Mouse (Mus musculus) stomach, embryonic 16.5 days (tissue): ENCODE measurements around the gene Kirrel2. TPM values are rescaled to one million over a fixed set of nuclear protein-coding genes. Genes with fewer than 3 reads are reported as not detected.

Source experiments
- ATAC-seq: fragments of 200-750 bp; cut with Nextera tagmentation; 2 replicates; pipeline ENCODE4 v1.8.0; 2017; ENCODE audit warnings: moderate number of reproducible peaks, moderate TSS enrichment; ENCODE audit not compliant: insufficient read depth, low FRiP score
- H3K27ac ChIP-seq: fragments of 300-500 bp; sonication (generic); 2 replicates; pipeline ENCODE4 v1.5.1; 2014; ENCODE audit warnings: low read length
- H3K27me3 ChIP-seq: fragments of 300-500 bp; sonication (generic); 2 replicates; pipeline ENCODE4 v1.6.1; 2014; ENCODE audit warnings: low read length, control low read depth, mixed read lengths; ENCODE audit not compliant: control insufficient read depth, insufficient read depth
- H3K36me3 ChIP-seq: fragments of 300-500 bp; sonication (generic); 2 replicates; pipeline ENCODE4 v1.6.1; 2014; ENCODE audit warnings: low read length; ENCODE audit not compliant: control insufficient read depth, insufficient read depth
- H3K4me1 ChIP-seq: fragments of 300-500 bp; sonication (generic); 2 replicates; pipeline ENCODE4 v1.6.1; 2014; ENCODE audit warnings: low read length, control low read depth, mixed read lengths; ENCODE audit not compliant: control insufficient read depth, insufficient read depth
- H3K4me2 ChIP-seq: fragments of 300-500 bp; sonication (generic); 2 replicates; pipeline ENCODE4 v1.6.1; 2014; ENCODE audit warnings: low read depth, low read length, mixed read lengths
- H3K4me3 ChIP-seq: fragments of 300-500 bp; sonication (generic); replicated peaks from 2 replicates; pipeline ENCODE4 v1.5.1; 2014; ENCODE audit warnings: mild to moderate bottlenecking, low read length
- H3K9ac ChIP-seq: fragments of 300-500 bp; sonication (generic); 2 replicates; pipeline ENCODE4 v1.6.1; 2014; ENCODE audit warnings: low read length
- H3K9me3 ChIP-seq: fragments of 300-500 bp; sonication (generic); replicated peaks from 2 replicates; pipeline ENCODE4 v1.6.1; 2016; ENCODE audit warnings: low read length, control low read depth; ENCODE audit not compliant: control insufficient read depth
- WGBS: fragments of 180-500 bp; shearing (Covaris S2); extraction: QIAGEN DNeasy Blood & Tissue Kit; methylation state at CpG from one replicate; pipeline ENCODE4 v1.1.7; 2014; 5-methylcytosine and 5-hydroxymethylcytosine counted together
- polyA plus RNA-seq: library from polyadenylated mRNA; unstranded; fragments of >200 nt; fragmentation: Nextera tagmentation; extraction: Ambion mirVana; gene quantifications from 2 replicates; pipeline ENCODE4 v1.2.1, GENCODE M21; 2015

Gene Kirrel2
- polyA plus RNA-seq, 1 experiment from 2014 or later = 1.9 TPM

- WGBS = 53% methylated on average over 4 of the region's 4 CpGs
- Histone ChIP-seq H3K27me3 (no peaks in the 10 kb centered on the region), H3K27ac (peak overlapping the region; percentile 24; the same call in 1 of the 2 replicates), H3K4me1 (no peaks in the 10 kb centered on the region), H3K4me2 (no peak overlapping the region), H3K9ac (no peak overlapping the region), H3K4me3 (no peak overlapping the region), H3K36me3 (no peaks in the 10 kb centered on the region), H3K9me3 (no peaks in the 10 kb centered on the region)
- peak; percentile 50; the same call in 1 of the 2 replicates for ATAC-seq
These were observed 44.7 kb downstream of the Kirrel2 start for GRCm38 (mm10) chr7:30412735-30413147.

- ATAC-seq = no peak
- H3K4me1 ChIP-seq = no peaks in the 10 kb centered on the region
- no peak overlapping the region for H3K4me2 ChIP-seq
- no peak overlapping the region for H3K27ac ChIP-seq
- H3K4me3 ChIP-seq = no peak overlapping the region
- no peak overlapping the region for H3K9ac ChIP-seq
- WGBS = 66% methylated on average over 3 of the region's 3 CpGs
- H3K27me3 ChIP-seq = no peaks in the 10 kb centered on the region
- H3K36me3 ChIP-seq = no peaks in the 10 kb centered on the region
- H3K9me3 ChIP-seq = no peaks in the 10 kb centered on the region
These were observed 46.5 kb downstream of the Kirrel2 start for GRCm38 (mm10) chr7:30411023-30411422.

GRCm38 (mm10) chr7:30409789-30410188, 47.7 kb downstream of the Kirrel2 start:
- Histone ChIP-seq H3K4me1 (no peaks in the 10 kb centered on the region), H3K4me3 (no peak overlapping the region), H3K9ac (no peak overlapping the region), H3K27ac (no peak overlapping the region), H3K27me3 (no peaks in the 10 kb centered on the region), H3K36me3 (no peaks in the 10 kb centered on the region), H3K4me2 (no peak overlapping the region), H3K9me3 (no peaks in the 10 kb centered on the region)
- WGBS = 43% methylated on average over 2 of the region's 2 CpGs
- no peak for ATAC-seq

GRCm38 (mm10) chr7:30408639-30409038, 48.9 kb downstream of the Kirrel2 start:
- ATAC-seq = no peak

GRCm38 (mm10) chr7:30402343-30402742, 55.1 kb downstream of the Kirrel2 start:
- Histone ChIP-seq H3K27ac (no peak overlapping the region), H3K27me3 (no peaks in the 10 kb centered on the region), H3K36me3 (no peaks in the 10 kb centered on the region), H3K4me1 (no peaks in the 10 kb centered on the region), H3K4me3 (no peak overlapping the region), H3K9ac (no peak overlapping the region), H3K4me2 (no peak overlapping the region), H3K9me3 (no peaks in the 10 kb centered on the region)
- no peak for ATAC-seq
- WGBS = 65% methylated on average over 4 of the region's 4 CpGs

More at GRCm38 (mm10) chr7:30408639-30409038, 48.9 kb downstream of the Kirrel2 start:
- H3K27ac ChIP-seq = no peak overlapping the region
- no peaks in the 10 kb centered on the region for H3K9me3 ChIP-seq
- H3K36me3 ChIP-seq = no peaks in the 10 kb centered on the region
- no peak overlapping the region for H3K4me3 ChIP-seq
- no peaks in the 10 kb centered on the region for H3K27me3 ChIP-seq
- H3K9ac ChIP-seq = no peak overlapping the region
- no peak overlapping the region for H3K4me2 ChIP-seq
- no peaks in the 10 kb centered on the region for H3K4me1 ChIP-seq
- 83% methylated on average over 3 of the region's 3 CpGs for WGBS

GRCm38 (mm10) chr7:30399671-30400070, 57.8 kb downstream of the Kirrel2 start:
- H3K4me2 ChIP-seq = no peak overlapping the region
- WGBS = 48% methylated on average over 7 of the region's 7 CpGs
- no peaks in the 10 kb centered on the region for H3K27me3 ChIP-seq
- H3K4me1 ChIP-seq = no peaks in the 10 kb centered on the region
- no peak overlapping the region for H3K27ac ChIP-seq
- no peak overlapping the region for H3K4me3 ChIP-seq
- H3K9me3 ChIP-seq = no peaks in the 10 kb centered on the region
- ATAC-seq = no peak
- H3K9ac ChIP-seq = no peak overlapping the region
- H3K36me3 ChIP-seq = no peaks in the 10 kb centered on the region

Other genes starting within 250 kb of the Kirrel2 start
- gene Polr2i, start 225.7 kb downstream of the Kirrel2 start, polyA plus RNA-seq = 111 and 116 TPM in 2 replicates
- gene Tbcb, start 225.4 kb downstream of the Kirrel2 start, polyA plus RNA-seq = 148 and 151 TPM in 2 replicates
- 0.19 TPM in 1 of 2 replicates, not detected in the other for gene Ovol3, start 222.0 kb downstream of the Kirrel2 start, polyA plus RNA-seq
- 0.25 and 0.53 TPM in 2 replicates for gene Thap8, start 177.6 kb downstream of the Kirrel2 start, polyA plus RNA-seq
- 7.1 and 7.3 TPM in 2 replicates for gene Wdr62, start 177.3 kb downstream of the Kirrel2 start, polyA plus RNA-seq
- 21.4 and 22.6 TPM in 2 replicates for gene Clip3, start 166.0 kb downstream of the Kirrel2 start, polyA plus RNA-seq
- gene Alkbh6, start 149.0 kb downstream of the Kirrel2 start, polyA plus RNA-seq = 64.4 and 64.7 TPM in 2 replicates
- gene Syne4, start 142.9 kb downstream of the Kirrel2 start, polyA plus RNA-seq = 54.0 and 54.3 TPM in 2 replicates
- gene E130208F15Rik, start 135.9 kb downstream of the Kirrel2 start, polyA plus RNA-seq = 1.2 TPM in 1 of 2 replicates, not detected in the other
- gene Sdhaf1, start 133.8 kb downstream of the Kirrel2 start, polyA plus RNA-seq = 12.1 and 14.6 TPM in 2 replicates
- gene Lrfn3, start 94.9 kb downstream of the Kirrel2 start, polyA plus RNA-seq = 4.0 and 4.6 TPM in 2 replicates
- 71.0 and 75.8 TPM in 2 replicates for gene Tyrobp, start 43.9 kb downstream of the Kirrel2 start, polyA plus RNA-seq
- 1.9 and 2.0 TPM in 2 replicates for gene Hcst, start 37.8 kb downstream of the Kirrel2 start, polyA plus RNA-seq
- gene Nfkbid, start 36.0 kb downstream of the Kirrel2 start, polyA plus RNA-seq = 1.5 and 2.0 TPM in 2 replicates
- 29.2 and 33.0 TPM in 2 replicates for gene Aplp1, start 12.2 kb downstream of the Kirrel2 start, polyA plus RNA-seq
- gene Nphs1, start 625 bp upstream of the Kirrel2 start, polyA plus RNA-seq = 3.4 and 4.2 TPM in 2 replicates
- 3.6 and 4.0 TPM in 2 replicates for gene Prodh2, start 35.9 kb upstream of the Kirrel2 start, polyA plus RNA-seq
- 5.6 and 5.7 TPM in 2 replicates for gene Arhgap33, start 77.4 kb upstream of the Kirrel2 start, polyA plus RNA-seq
- 69.8 and 72.4 TPM in 2 replicates for gene Hspb6, start 94.5 kb upstream of the Kirrel2 start, polyA plus RNA-seq
- 10.3 and 12.6 TPM in 2 replicates for gene Proser3, start 94.6 kb upstream of the Kirrel2 start, polyA plus RNA-seq
- gene Lin37, start 102.1 kb upstream of the Kirrel2 start, polyA plus RNA-seq = 53.8 and 58.5 TPM in 2 replicates
- 73.4 and 80.7 TPM in 2 replicates for gene U2af1l4, start 105.6 kb upstream of the Kirrel2 start, polyA plus RNA-seq
- 12.6 and 14.6 TPM in 2 replicates for gene Gm49396, start 105.7 kb upstream of the Kirrel2 start, polyA plus RNA-seq
- gene Psenen, start 105.9 kb upstream of the Kirrel2 start, polyA plus RNA-seq = 137 and 156 TPM in 2 replicates
- 3.6 and 4.1 TPM in 2 replicates for gene Igflr1, start 107.7 kb upstream of the Kirrel2 start, polyA plus RNA-seq
- gene Kmt2b, start 131.0 kb upstream of the Kirrel2 start, polyA plus RNA-seq = 6.5 and 7.9 TPM in 2 replicates
- 1.3 and 1.4 TPM in 2 replicates for gene Zbtb32, start 141.2 kb upstream of the Kirrel2 start, polyA plus RNA-seq
- gene Upk1a, start 155.2 kb upstream of the Kirrel2 start, polyA plus RNA-seq = 4.7 and 9.5 TPM in 2 replicates
- gene Cox6b1, start 168.5 kb upstream of the Kirrel2 start, polyA plus RNA-seq = 1,000 and 1,051 TPM in 2 replicates
- 0.13 TPM in 1 of 2 replicates, not detected in the other for gene Etv2, start 178.2 kb upstream of the Kirrel2 start, polyA plus RNA-seq
- 78.5 and 83.7 TPM in 2 replicates for gene Rbm42, start 192.6 kb upstream of the Kirrel2 start, polyA plus RNA-seq
- 36.9 and 41.7 TPM in 2 replicates for gene Haus5, start 207.3 kb upstream of the Kirrel2 start, polyA plus RNA-seq
- gene Pmis2, start 213.9 kb upstream of the Kirrel2 start, polyA plus RNA-seq = not detected in 2 replicates
- gene 2200002J24Rik, start 241.2 kb upstream of the Kirrel2 start, polyA plus RNA-seq = 5.5 and 6.2 TPM in 2 replicates